Mouse (Mus musculus): ENCODE measurements around the gene Angptl8.

Angptl8 gene

GRCm38 (mm10) chr9:21816716-21817305 lies 18.5 kb upstream of the Angptl8 start:
- DNase-seq: no peak

- peak; percentile 32 to 59 for DNase-seq
Observed at GRCm38 (mm10) chr9:21818125-21818524, 17.2 kb upstream of the Angptl8 start.

- peak in 1 of 2 experiments; percentile 36 for DNase-seq
Observed at GRCm38 (mm10) chr9:21818561-21818960, 16.7 kb upstream of the Angptl8 start.

GRCm38 (mm10) chr9:21819181-21819729 lies 16.1 kb upstream of the Angptl8 start:
- peak; percentile 57 to 62 for DNase-seq

GRCm38 (mm10) chr9:21820183-21820582 lies 15.1 kb upstream of the Angptl8 start:
- DNase-seq: peak in 1 of 2 experiments; percentile 26

GRCm38 (mm10) chr9:21822686-21823085 lies 12.6 kb upstream of the Angptl8 start:
- no peak for DNase-seq

- DNase-seq: no peak
Observed at GRCm38 (mm10) chr9:21823957-21824356, 11.4 kb upstream of the Angptl8 start.

GRCm38 (mm10) chr9:21824366-21824765 lies 10.9 kb upstream of the Angptl8 start:
- DNase-seq: no peak

- DNase-seq: peak; percentile 38 to 60
Observed at GRCm38 (mm10) chr9:21829834-21830460, 5.4 kb upstream of the Angptl8 start.

- DNase-seq: no peak
Observed at GRCm38 (mm10) chr9:21830461-21830850, 4.9 kb upstream of the Angptl8 start.

- no peak for DNase-seq
Observed at GRCm38 (mm10) chr9:21830936-21831335, 4.4 kb upstream of the Angptl8 start.

GRCm38 (mm10) chr9:21831558-21832240 lies 3.6 kb upstream of the Angptl8 start:
- no peak for DNase-seq

GRCm38 (mm10) chr9:21837690-21838089 lies 2.4 kb downstream of the Angptl8 start:
- no peak for DNase-seq

GRCm38 (mm10) chr9:21840115-21840787 lies 4.9 kb downstream of the Angptl8 start:
- DNase-seq: peak; percentile 61 to 74

GRCm38 (mm10) chr9:21841340-21841739 lies 6.0 kb downstream of the Angptl8 start:
- DNase-seq: no peak

GRCm38 (mm10) chr9:21842391-21842790 lies 7.1 kb downstream of the Angptl8 start:
- no peak for DNase-seq

- DNase-seq: no peak
Observed at GRCm38 (mm10) chr9:21843086-21843485, 7.8 kb downstream of the Angptl8 start.

- no peak for DNase-seq
Observed at GRCm38 (mm10) chr9:21845381-21846080, 10.2 kb downstream of the Angptl8 start.

GRCm38 (mm10) chr9:21846755-21847341 lies 11.5 kb downstream of the Angptl8 start:
- DNase-seq: no peak

GRCm38 (mm10) chr9:21847425-21847824 lies 12.1 kb downstream of the Angptl8 start:
- DNase-seq: no peak

GRCm38 (mm10) chr9:21847926-21848325 lies 12.6 kb downstream of the Angptl8 start:
- no peak for DNase-seq

Data from cerebellum, postnatal 14 days (tissue).